Mouse (Mus musculus): Measurements from ENCODE around the gene Epha4.

DNA sequence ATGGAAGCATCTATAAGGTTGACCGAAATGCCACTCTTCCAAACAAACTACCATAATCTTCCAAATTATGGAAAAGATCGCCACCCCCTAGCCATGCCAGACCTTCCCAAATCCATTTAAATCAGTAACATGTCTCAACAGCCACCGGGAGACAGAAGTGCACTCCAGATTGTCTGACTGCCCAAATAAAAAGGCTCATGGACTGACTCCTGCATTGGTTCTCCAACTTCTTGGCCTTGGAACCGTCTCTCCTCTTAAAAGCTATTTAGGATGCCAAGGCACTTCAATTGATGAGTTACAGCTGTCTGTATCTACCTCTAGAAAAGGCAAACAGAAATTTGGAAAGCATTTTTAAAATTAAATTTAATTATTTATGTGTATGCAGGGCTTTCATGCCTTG lies 17.4 kb downstream of the Epha4 start:
- no peak for TF ChIP-seq POLR2A (IDR thresholded peaks at IDR 0.05; ENCODE audit: low read depth, low read length)
- no peak for TF ChIP-seq CTCF (conservative IDR thresholded peaks at IDR 0.05; ENCODE audit: insufficient read depth, insufficient read length, low read depth, low read length)
